Mouse (Mus musculus) heart, embryonic 15.5 days (tissue): ENCODE results near the gene Chrm1. TPM values are rescaled to one million over a fixed set of nuclear protein-coding genes. Genes with fewer than 3 reads are reported as not detected.

Source experiments
- ATAC-seq: fragments of 200-750 bp; cut with Nextera tagmentation; replicated peaks from 2 replicates; pipeline ENCODE4 v1.8.0; 2017; ENCODE audit warnings: low read depth, moderate TSS enrichment; ENCODE audit not compliant: insufficient number of reproducible peaks, insufficient read depth, low FRiP score
- H3K27ac ChIP-seq: fragments of 300-500 bp; sonication (generic); 2 replicates; pipeline ENCODE4 v1.5.1; 2015; ENCODE audit warnings: mild to moderate bottlenecking, inconsistent platforms
- H3K27me3 ChIP-seq: fragments of 300-500 bp; sonication (generic); 2 replicates; pipeline ENCODE4 v1.6.1; 2015; ENCODE audit warnings: inconsistent platforms
- H3K36me3 ChIP-seq: fragments of 300-500 bp; sonication (generic); 2 replicates; pipeline ENCODE4 v1.6.1; 2015; ENCODE audit warnings: mild to moderate bottlenecking, inconsistent platforms
- H3K4me1 ChIP-seq: fragments of 300-500 bp; sonication (generic); replicated peaks from 2 replicates; pipeline ENCODE4 v1.6.1; 2015; ENCODE audit warnings: inconsistent platforms
- H3K4me2 ChIP-seq: fragments of 300-500 bp; sonication (generic); 2 replicates; pipeline ENCODE4 v1.6.1; 2015; ENCODE audit warnings: inconsistent platforms, mild to moderate bottlenecking, moderate library complexity
- H3K4me3 ChIP-seq: fragments of 300-500 bp; sonication (generic); 2 replicates; pipeline ENCODE4 v1.5.1; 2015; ENCODE audit warnings: mild to moderate bottlenecking, inconsistent platforms
- H3K9ac ChIP-seq: fragments of 300-500 bp; sonication (generic); 2 replicates; pipeline ENCODE4 v1.6.1; 2015; ENCODE audit warnings: mild to moderate bottlenecking, inconsistent platforms
- H3K9me3 ChIP-seq: fragments of 300-500 bp; sonication (generic); replicated peaks from 2 replicates; pipeline ENCODE4 v1.6.1; 2016; ENCODE audit warnings: inconsistent platforms
- WGBS: fragments of 180-500 bp; shearing (Covaris S2); methylation state at CpG from one replicate; pipeline ENCODE4 v1.1.7; 2015; ENCODE audit warnings: mixed read lengths; 5-methylcytosine and 5-hydroxymethylcytosine counted together
- polyA plus RNA-seq: library from polyadenylated mRNA; unstranded; fragments of >200 nt; fragmentation: Nextera tagmentation; extraction: Ambion mirVana; gene quantifications from 2 replicates; pipeline ENCODE4 v1.2.1, GENCODE M21; 2015

Gene Chrm1
- 0.05 and 0.24 TPM in 2 replicates for polyA plus RNA-seq

DNA sequence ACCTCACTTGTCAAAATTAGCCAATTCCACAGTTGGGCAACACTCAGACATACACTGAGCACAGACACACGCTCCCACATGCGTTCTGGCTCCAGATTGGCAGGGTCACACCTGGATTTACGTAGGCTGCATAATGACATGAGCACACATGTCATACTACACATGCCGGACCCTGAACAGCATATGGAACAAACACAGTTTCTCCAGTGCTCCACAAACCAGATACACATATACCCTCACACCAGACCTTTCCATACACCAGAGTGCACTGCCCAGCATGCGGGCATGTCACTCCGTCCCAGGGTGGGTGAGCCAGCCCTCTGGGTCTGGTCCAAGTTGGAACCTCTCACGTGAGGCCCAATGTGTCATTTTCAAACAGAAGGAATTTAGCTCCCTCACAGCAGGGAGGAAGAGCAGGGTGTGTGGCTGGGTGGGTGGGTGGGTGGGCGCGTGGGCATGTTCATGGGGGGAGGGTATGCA, at the start of gene Chrm1:
Chrm1 (plus strand) TSS at position 430 of the 480 bp plus-strand sequence.
- ATAC-seq = no peak
- Histone ChIP-seq H3K27ac (no peak within 1 kb of the TSS), H3K4me3 (0 out of 2 replicates have a peak within 1 kb of the TSS, but pooled peaks have one; percentile 55), H3K4me1 (peaks cover 20% of the 10 kb centered on the region), H3K4me2 (peak within 1 kb of the TSS; percentile 94), H3K9me3 (no peaks in the 10 kb centered on the region), H3K36me3 (no peaks in the 10 kb centered on the region), H3K9ac (no peak within 1 kb of the TSS), H3K27me3 (peaks cover 6% of the 10 kb centered on the region)
- WGBS = 67% methylated on average over 9 of the region's 9 CpGs

DNA sequence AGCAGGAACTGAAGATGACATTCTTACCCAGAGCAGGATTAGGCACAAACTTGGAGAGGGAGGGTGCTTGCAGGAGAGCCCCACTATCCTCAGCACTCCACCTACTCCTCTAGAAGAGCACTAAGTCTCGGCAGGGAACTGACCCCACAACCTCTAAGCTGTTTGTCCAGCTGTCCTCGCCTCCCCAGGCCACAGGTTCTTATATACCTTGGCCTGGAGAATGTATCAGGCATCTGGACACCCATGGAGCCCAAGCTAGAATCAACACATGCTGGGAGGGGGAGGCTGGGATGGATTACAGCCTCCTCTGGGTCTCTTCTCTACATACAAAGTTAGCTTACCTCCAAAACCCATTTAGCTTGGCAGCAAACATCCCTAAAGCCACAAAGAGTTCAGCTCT, 49.2 kb upstream of the Chrm1 start:
- 33% methylated on average over 2 of the region's 2 CpGs for WGBS
- Histone ChIP-seq H3K4me1 (no peaks in the 10 kb centered on the region), H3K9me3 (no peaks in the 10 kb centered on the region), H3K27ac (no peak overlapping the region), H3K36me3 (no peaks in the 10 kb centered on the region), H3K9ac (no peak overlapping the region), H3K4me3 (no peak overlapping the region), H3K4me2 (no peak overlapping the region), H3K27me3 (peaks cover 4% of the 10 kb centered on the region; the same call in 1 of the 2 replicates)
- no peak for ATAC-seq

- H3K9me3 ChIP-seq = no peaks in the 10 kb centered on the region
- no peak overlapping the region for H3K4me2 ChIP-seq
- H3K27ac ChIP-seq = no peak overlapping the region
- ATAC-seq = no peak
- H3K4me1 ChIP-seq = no peaks in the 10 kb centered on the region
- WGBS = 71% methylated on average over 4 of the region's 4 CpGs
- H3K9ac ChIP-seq = no peak overlapping the region
- H3K27me3 ChIP-seq = peaks cover 4% of the 10 kb centered on the region; the same call in 1 of the 2 replicates
- no peak overlapping the region for H3K4me3 ChIP-seq
- no peaks in the 10 kb centered on the region for H3K36me3 ChIP-seq
These were observed 47.3 kb upstream of the Chrm1 start for GRCm38 (mm10) chr19:8616314-8616713.

- H3K9me3 ChIP-seq = no peaks in the 10 kb centered on the region
- H3K9ac ChIP-seq = no peak within 1 kb of the TSS
- no peaks in the 10 kb centered on the region for H3K4me1 ChIP-seq
- WGBS = 31% methylated on average over 7 of the region's 7 CpGs
- peaks cover 4% of the 10 kb centered on the region; the same call in 1 of the 2 replicates for H3K27me3 ChIP-seq
- no peak within 1 kb of the TSS for H3K4me3 ChIP-seq
- no peak; the same call in 1 of the 2 replicates for ATAC-seq
- H3K36me3 ChIP-seq = no peaks in the 10 kb centered on the region
- no peak within 1 kb of the TSS for H3K4me2 ChIP-seq
- no peak within 1 kb of the TSS for H3K27ac ChIP-seq
These were observed 45.7 kb upstream of the Chrm1 start, which contains the start of gene Slc22a6 for GRCm38 (mm10) chr19:8617904-8618303. Slc22a6 (plus strand) TSS chr19:8618039.

GRCm38 (mm10) chr19:8621098-8621497, 42.5 kb upstream of the Chrm1 start:
- Histone ChIP-seq H3K4me1 (no peaks in the 10 kb centered on the region), H3K27me3 (no peaks in the 10 kb centered on the region), H3K4me3 (no peak overlapping the region), H3K4me2 (no peak overlapping the region), H3K9ac (no peak overlapping the region), H3K9me3 (no peaks in the 10 kb centered on the region), H3K36me3 (no peaks in the 10 kb centered on the region), H3K27ac (no peak overlapping the region)
- ATAC-seq = no peak
- 85% methylated on average over 7 of the region's 7 CpGs for WGBS

DNA sequence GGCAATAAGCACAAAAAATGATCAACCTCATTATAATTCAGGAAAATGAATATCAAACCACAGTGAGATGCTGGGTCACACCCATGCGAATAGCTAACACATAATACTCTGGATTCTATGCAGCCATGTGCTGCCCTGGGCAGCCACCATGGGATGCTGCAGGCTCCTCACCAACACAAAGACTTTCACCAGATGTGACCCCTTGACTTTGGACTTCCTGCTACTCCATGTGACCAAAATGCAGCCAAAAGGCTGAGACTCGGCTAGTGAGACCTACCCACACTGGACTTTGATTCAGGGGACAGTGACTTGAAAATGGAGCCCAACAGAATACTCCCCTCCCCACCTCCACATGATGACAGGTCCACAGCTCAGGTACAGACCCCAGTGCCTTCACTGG, 33.3 kb upstream of the Chrm1 start:
- Histone ChIP-seq H3K4me1 (no peaks in the 10 kb centered on the region), H3K27ac (no peak overlapping the region), H3K9me3 (no peaks in the 10 kb centered on the region), H3K4me2 (no peak overlapping the region), H3K4me3 (no peak overlapping the region), H3K27me3 (no peaks in the 10 kb centered on the region), H3K36me3 (no peaks in the 10 kb centered on the region), H3K9ac (no peak overlapping the region)
- no peak for ATAC-seq
- 62% methylated on average over 2 of the region's 2 CpGs for WGBS

GRCm38 (mm10) chr19:8630826-8631225, 32.8 kb upstream of the Chrm1 start:
- H3K4me1 ChIP-seq = no peaks in the 10 kb centered on the region
- 52% methylated on average over 6 of the region's 6 CpGs for WGBS
- no peaks in the 10 kb centered on the region for H3K9me3 ChIP-seq
- no peak overlapping the region for H3K9ac ChIP-seq
- H3K36me3 ChIP-seq = no peaks in the 10 kb centered on the region
- no peak for ATAC-seq
- no peak overlapping the region for H3K27ac ChIP-seq
- H3K27me3 ChIP-seq = no peaks in the 10 kb centered on the region
- no peak overlapping the region for H3K4me3 ChIP-seq
- no peak overlapping the region for H3K4me2 ChIP-seq

- no peaks in the 10 kb centered on the region for H3K9me3 ChIP-seq
- no peaks in the 10 kb centered on the region for H3K4me1 ChIP-seq
- no peak for ATAC-seq
- no peak overlapping the region for H3K27ac ChIP-seq
- no peaks in the 10 kb centered on the region for H3K36me3 ChIP-seq
- H3K27me3 ChIP-seq = no peaks in the 10 kb centered on the region
- H3K4me2 ChIP-seq = no peak overlapping the region
- no peak overlapping the region for H3K4me3 ChIP-seq
- no peak overlapping the region for H3K9ac ChIP-seq
- 42% methylated on average over 1 of the region's 1 CpGs for WGBS
These were observed 31.6 kb upstream of the Chrm1 start for GRCm38 (mm10) chr19:8632029-8632428.

- H3K4me3 ChIP-seq = no peak overlapping the region
- H3K27me3 ChIP-seq = no peaks in the 10 kb centered on the region
- no peaks in the 10 kb centered on the region for H3K4me1 ChIP-seq
- no peak overlapping the region for H3K27ac ChIP-seq
- 43% methylated on average over 5 of the region's 5 CpGs for WGBS
- no peak overlapping the region for H3K4me2 ChIP-seq
- no peaks in the 10 kb centered on the region for H3K36me3 ChIP-seq
- no peak overlapping the region for H3K9ac ChIP-seq
- no peaks in the 10 kb centered on the region for H3K9me3 ChIP-seq
- ATAC-seq = no peak
These were observed 21.5 kb upstream of the Chrm1 start for GRCm38 (mm10) chr19:8642086-8642485.

DNA sequence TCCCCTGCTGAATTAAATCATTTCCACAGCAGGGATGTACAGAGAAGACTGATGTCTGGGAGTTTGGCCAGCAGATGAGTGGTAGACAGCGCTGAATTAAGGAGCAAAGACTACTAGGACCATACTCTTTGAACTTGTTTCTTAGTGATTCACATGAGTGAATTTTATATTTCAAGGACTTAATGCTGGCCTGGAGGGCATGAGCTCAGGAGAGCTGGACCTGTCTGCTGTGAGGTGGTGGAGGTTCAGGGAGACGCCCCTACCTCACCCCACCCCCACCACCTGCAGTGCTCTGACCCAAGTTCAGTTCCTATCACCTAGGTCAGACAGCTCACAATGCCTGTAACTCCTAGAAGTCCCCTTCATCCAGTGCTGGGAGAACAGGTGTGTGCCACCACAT, 17.2 kb upstream of the Chrm1 start:
- Histone ChIP-seq H3K4me3 (no peak overlapping the region), H3K9ac (no peak overlapping the region), H3K27ac (no peak overlapping the region), H3K27me3 (no peaks in the 10 kb centered on the region), H3K36me3 (no peaks in the 10 kb centered on the region), H3K4me1 (no peaks in the 10 kb centered on the region), H3K9me3 (no peaks in the 10 kb centered on the region), H3K4me2 (no peak overlapping the region)
- 79% methylated on average over 2 of the region's 2 CpGs for WGBS
- ATAC-seq = no peak

DNA sequence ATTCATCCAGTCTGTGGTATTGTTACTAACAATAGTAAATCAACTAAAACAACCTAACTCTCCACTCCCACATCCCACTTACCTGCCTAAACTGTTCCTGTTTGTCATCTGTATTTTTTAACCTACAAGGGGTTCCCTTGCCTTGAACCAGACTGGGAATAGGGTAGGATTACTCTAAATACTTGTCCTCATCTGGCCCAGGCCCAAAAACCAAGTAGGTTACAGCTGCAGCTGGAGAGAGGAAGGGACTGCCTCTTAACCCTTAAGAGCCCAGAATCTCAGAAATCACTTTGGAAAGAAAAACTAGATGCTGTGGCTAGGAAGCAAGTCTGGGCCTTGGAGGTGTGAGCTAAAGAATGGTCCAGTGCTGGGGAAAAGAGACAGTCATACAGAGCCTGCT, 7.8 kb upstream of the Chrm1 start:
- no peak overlapping the region for H3K9ac ChIP-seq
- no peaks in the 10 kb centered on the region for H3K9me3 ChIP-seq
- H3K4me3 ChIP-seq = no peak overlapping the region
- no peak overlapping the region for H3K27ac ChIP-seq
- ATAC-seq = no peak
- no peaks in the 10 kb centered on the region for H3K36me3 ChIP-seq
- H3K27me3 ChIP-seq = no peaks in the 10 kb centered on the region
- no peaks in the 10 kb centered on the region; the same call in 1 of the 2 replicates for H3K4me1 ChIP-seq
- H3K4me2 ChIP-seq = no peak overlapping the region

GRCm38 (mm10) chr19:8656341-8656740, 7.2 kb upstream of the Chrm1 start:
- Histone ChIP-seq H3K27me3 (no peaks in the 10 kb centered on the region), H3K4me2 (no peak overlapping the region), H3K36me3 (no peaks in the 10 kb centered on the region), H3K9ac (no peak overlapping the region), H3K9me3 (no peaks in the 10 kb centered on the region), H3K27ac (no peak overlapping the region), H3K4me3 (no peak overlapping the region), H3K4me1 (peaks cover under 1% of the 10 kb centered on the region)
- ATAC-seq = no peak
- 61% methylated on average over 4 of the region's 4 CpGs for WGBS
